Mouse (Mus musculus): Measurements from ENCODE around the gene Rnf214. TPM values are rescaled to one million over a fixed set of nuclear protein-coding genes. Genes with fewer than 3 reads are reported as not detected.

Rnf214 gene
- polyA plus RNA-seq, 1 experiment from 2014 or later: 15.9 TPM

GRCm38 (mm10) chr9:45905811-45906237, 887 bp downstream of the Rnf214 start:
- Histone ChIP-seq H3K27ac (ENCODE audit: low read depth) (peak overlapping the region; percentile 100), H3K27me3 (ENCODE audit: insufficient read depth, low read length) (no peaks in the 10 kb centered on the region), H3K9me3 (ENCODE audit: low read length) (no peaks in the 10 kb centered on the region), H3K36me3 (replicated peaks; ENCODE audit: insufficient read depth, low read length) (peaks cover 20% of the 10 kb centered on the region), H3K4me3 (ENCODE audit: low read depth, low read length) (peak overlapping the region; percentile 97), H3K4me2 (ENCODE audit: low read depth, low read length) (peak overlapping the region; percentile 76), H3K4me1 (ENCODE audit: insufficient read depth) (peaks cover 17% of the 10 kb centered on the region), H3K9ac (replicated peaks) (peak overlapping the region; percentile 99)
- ATAC-seq (peak; percentile 35), DNase-seq (peak; percentile 56)
- 2% methylated on average over 8 of the region's 27 CpGs for WGBS (ENCODE audit: insufficient replicate concordance)
- TF ChIP-seq EP300 (IDR thresholded peaks at IDR 0.05; ENCODE audit: low read depth) (no peak), CTCF (IDR thresholded peaks at IDR 0.05; ENCODE audit: low read depth) (no peak)

GRCm38 (mm10) chr9:45905196-45905595, 1.5 kb downstream of the Rnf214 start:
- Histone ChIP-seq H3K4me1 (ENCODE audit: insufficient read depth) (peaks cover 17% of the 10 kb centered on the region), H3K36me3 (replicated peaks; ENCODE audit: insufficient read depth, low read length) (peaks cover 14% of the 10 kb centered on the region), H3K27ac (ENCODE audit: low read depth) (peak overlapping the region; percentile 100), H3K9ac (replicated peaks) (peak overlapping the region; percentile 99; the same call in 1 of the 2 replicates), H3K4me2 (ENCODE audit: low read depth, low read length) (peak overlapping the region; percentile 76), H3K9me3 (ENCODE audit: low read length) (no peaks in the 10 kb centered on the region), H3K27me3 (ENCODE audit: insufficient read depth, low read length) (no peaks in the 10 kb centered on the region), H3K4me3 (ENCODE audit: low read depth, low read length) (peak overlapping the region; percentile 97)
- 72% methylated on average over 4 of the region's 4 CpGs for whole genome bisulfite sequencing (ENCODE audit: insufficient replicate concordance)
- no peak for DNase-seq
- ATAC-seq: no peak
- TF ChIP-seq CTCF (IDR thresholded peaks at IDR 0.05; ENCODE audit: low read depth) (no peak), EP300 (IDR thresholded peaks at IDR 0.05; ENCODE audit: low read depth) (no peak)

- ATAC-seq: no peak
- DNase-seq: no peak
- TF ChIP-seq CTCF (IDR thresholded peaks at IDR 0.05; ENCODE audit: low read depth): no peak
- TF ChIP-seq EP300 (IDR thresholded peaks at IDR 0.05; ENCODE audit: low read depth): no peak
- H3K27me3 ChIP-seq (ENCODE audit: insufficient read depth, low read length): no peaks in the 10 kb centered on the region
- peaks cover 66% of the 10 kb centered on the region for H3K36me3 ChIP-seq (replicated peaks; ENCODE audit: insufficient read depth, low read length)
- H3K9ac ChIP-seq (replicated peaks): no peak overlapping the region
- H3K4me3 ChIP-seq (ENCODE audit: low read depth, low read length): no peak overlapping the region
- no peak overlapping the region for H3K4me2 ChIP-seq (ENCODE audit: low read depth, low read length)
- H3K9me3 ChIP-seq (ENCODE audit: low read length): no peaks in the 10 kb centered on the region
- no peak overlapping the region for H3K27ac ChIP-seq (ENCODE audit: low read depth)
- no peaks in the 10 kb centered on the region for H3K4me1 ChIP-seq (ENCODE audit: insufficient read depth)
These were observed 13.0 kb downstream of the Rnf214 start for GRCm38 (mm10) chr9:45893681-45894080.

- Histone ChIP-seq H3K27me3 (ENCODE audit: insufficient read depth, low read length) (no peaks in the 10 kb centered on the region), H3K4me3 (ENCODE audit: low read depth, low read length) (no peak overlapping the region), H3K9me3 (ENCODE audit: low read length) (no peaks in the 10 kb centered on the region), H3K4me1 (ENCODE audit: insufficient read depth) (no peaks in the 10 kb centered on the region), H3K36me3 (replicated peaks; ENCODE audit: insufficient read depth, low read length) (peaks cover 42% of the 10 kb centered on the region), H3K4me2 (ENCODE audit: low read depth, low read length) (no peak overlapping the region), H3K9ac (replicated peaks) (no peak overlapping the region), H3K27ac (ENCODE audit: low read depth) (no peak overlapping the region)
- TF ChIP-seq EP300 (IDR thresholded peaks at IDR 0.05; ENCODE audit: low read depth) (no peak), CTCF (IDR thresholded peaks at IDR 0.05; ENCODE audit: low read depth) (peak; percentile 48)
- DNase-seq: peak; percentile 42
- no peak for ATAC-seq
- WGBS (ENCODE audit: insufficient replicate concordance): 67% methylated on average over 2 of the region's 2 CpGs
These were observed 28.8 kb downstream of the Rnf214 start for GRCm38 (mm10) chr9:45877928-45878327.

GRCm38 (mm10) chr9:45870265-45870664, 36.4 kb downstream of the Rnf214 start:
- Histone ChIP-seq H3K9me3 (ENCODE audit: low read length) (no peaks in the 10 kb centered on the region), H3K4me1 (ENCODE audit: insufficient read depth) (0 out of 2 replicates have a peak, but pooled peaks cover 4% of the 10 kb centered on the region), H3K27me3 (ENCODE audit: insufficient read depth, low read length) (no peaks in the 10 kb centered on the region), H3K9ac (replicated peaks) (no peak overlapping the region), H3K4me2 (ENCODE audit: low read depth, low read length) (no peak overlapping the region), H3K27ac (ENCODE audit: low read depth) (no peak overlapping the region), H3K36me3 (replicated peaks; ENCODE audit: insufficient read depth, low read length) (peaks cover 44% of the 10 kb centered on the region), H3K4me3 (ENCODE audit: low read depth, low read length) (no peak overlapping the region)
- TF ChIP-seq CTCF (IDR thresholded peaks at IDR 0.05; ENCODE audit: low read depth) (no peak), EP300 (IDR thresholded peaks at IDR 0.05; ENCODE audit: low read depth) (no peak)
- WGBS (ENCODE audit: insufficient replicate concordance): 60% methylated on average over 3 of the region's 3 CpGs
- DNase-seq (no peak), ATAC-seq (peak; percentile 75)

GRCm38 (mm10) chr9:45869181-45869580, 37.5 kb downstream of the Rnf214 start:
- H3K27ac ChIP-seq (ENCODE audit: low read depth): peak overlapping the region; percentile 3; the same call in 1 of the 2 replicates
- H3K4me1 ChIP-seq (ENCODE audit: insufficient read depth): 0 out of 2 replicates have a peak, but pooled peaks cover 4% of the 10 kb centered on the region
- H3K9me3 ChIP-seq (ENCODE audit: low read length): no peaks in the 10 kb centered on the region
- H3K9ac ChIP-seq (replicated peaks): no peak overlapping the region
- no peak overlapping the region for H3K4me3 ChIP-seq (ENCODE audit: low read depth, low read length)
- TF ChIP-seq EP300 (IDR thresholded peaks at IDR 0.05; ENCODE audit: low read depth): no peak
- TF ChIP-seq CTCF (IDR thresholded peaks at IDR 0.05; ENCODE audit: low read depth): no peak
- ATAC-seq (no peak), DNase-seq (no peak)
- H3K27me3 ChIP-seq (ENCODE audit: insufficient read depth, low read length): no peaks in the 10 kb centered on the region
- peaks cover 45% of the 10 kb centered on the region for H3K36me3 ChIP-seq (replicated peaks; ENCODE audit: insufficient read depth, low read length)
- H3K4me2 ChIP-seq (ENCODE audit: low read depth, low read length): no peak overlapping the region
- WGBS (ENCODE audit: insufficient replicate concordance): 84% methylated on average over 3 of the region's 3 CpGs

- Histone ChIP-seq H3K9me3 (ENCODE audit: low read length) (no peaks in the 10 kb centered on the region), H3K27ac (ENCODE audit: low read depth) (no peak overlapping the region), H3K36me3 (replicated peaks; ENCODE audit: insufficient read depth, low read length) (peaks cover 77% of the 10 kb centered on the region), H3K4me3 (ENCODE audit: low read depth, low read length) (no peak overlapping the region), H3K4me1 (ENCODE audit: insufficient read depth) (no peaks in the 10 kb centered on the region), H3K4me2 (ENCODE audit: low read depth, low read length) (no peak overlapping the region), H3K27me3 (ENCODE audit: insufficient read depth, low read length) (no peaks in the 10 kb centered on the region), H3K9ac (replicated peaks) (no peak overlapping the region)
- 86% methylated on average over 7 of the region's 7 CpGs for WGBS (ENCODE audit: insufficient replicate concordance)
- TF ChIP-seq CTCF (IDR thresholded peaks at IDR 0.05; ENCODE audit: low read depth) (no peak), EP300 (IDR thresholded peaks at IDR 0.05; ENCODE audit: low read depth) (no peak)
- ATAC-seq (no peak), DNase-seq (no peak)
These were observed 44.9 kb downstream of the Rnf214 start for GRCm38 (mm10) chr9:45861813-45862212.

Measured in liver, postnatal 0 days (tissue).